Mouse (Mus musculus) fat pad, adult 2 months (tissue): ENCODE data around the gene Acp6.
"Not testable (repeated sequence)": the region's sequence is repeated elsewhere in the genome, so short reads cannot be mapped to it uniquely, and the experiment has no call there.

Source experiments
- DNase-seq: peaks from one replicate; pipeline ENCODE4 v3.0.0-alpha.2; 2011; ENCODE audit warnings: low read depth, low spot score; ENCODE audit errors: extremely low read depth

Acp6 gene

GRCm38 (mm10) chr3:97158611-97159508 is at the start of gene Acp6:
Gene Acp6 (plus strand): TSS chr3:97158777.
- no peak for DNase-seq

- no peak for DNase-seq
Measured at GRCm38 (mm10) chr3:97117511-97117910, 41.1 kb upstream of the Acp6 start.

- DNase-seq: no peak
Measured at GRCm38 (mm10) chr3:97118313-97118712, 40.3 kb upstream of the Acp6 start.

- DNase-seq: no peak
Measured at GRCm38 (mm10) chr3:97124193-97124592, 34.4 kb upstream of the Acp6 start.

GRCm38 (mm10) chr3:97129410-97129809 is 29.2 kb upstream of the Acp6 start:
- DNase-seq: no peak

GRCm38 (mm10) chr3:97137666-97138065 is 20.9 kb upstream of the Acp6 start:
- DNase-seq: not testable (repeated sequence)

GRCm38 (mm10) chr3:97151092-97151491 is 7.5 kb upstream of the Acp6 start:
- DNase-seq: no peak

- DNase-seq: no peak
Measured at GRCm38 (mm10) chr3:97156431-97156830, 2.1 kb upstream of the Acp6 start.

- DNase-seq: no peak
Measured at GRCm38 (mm10) chr3:97157308-97157707, 1.3 kb upstream of the Acp6 start.

- no peak for DNase-seq
Measured at GRCm38 (mm10) chr3:97157958-97158599, 498 bp upstream of the Acp6 start.

GRCm38 (mm10) chr3:97159509-97159850 is 903 bp downstream of the Acp6 start:
- DNase-seq: no peak

- DNase-seq: no peak
Measured at GRCm38 (mm10) chr3:97159986-97160385, 1.4 kb downstream of the Acp6 start.

- peak; percentile 95 for DNase-seq
Measured at GRCm38 (mm10) chr3:97160908-97161307, 2.3 kb downstream of the Acp6 start.

GRCm38 (mm10) chr3:97161773-97162172 is 3.2 kb downstream of the Acp6 start:
- no peak for DNase-seq

GRCm38 (mm10) chr3:97164477-97164876 is 5.9 kb downstream of the Acp6 start:
- no peak for DNase-seq

- no peak for DNase-seq
Measured at GRCm38 (mm10) chr3:97167126-97167525, 8.5 kb downstream of the Acp6 start.

GRCm38 (mm10) chr3:97171531-97171930 is 13.0 kb downstream of the Acp6 start:
- DNase-seq: no peak

- no peak for DNase-seq
Measured at GRCm38 (mm10) chr3:97172231-97172630, 13.7 kb downstream of the Acp6 start.

GRCm38 (mm10) chr3:97172632-97173031 is 14.1 kb downstream of the Acp6 start:
- no peak for DNase-seq

GRCm38 (mm10) chr3:97178885-97179284 is 20.3 kb downstream of the Acp6 start:
- no peak for DNase-seq

GRCm38 (mm10) chr3:97180527-97180926 is 21.9 kb downstream of the Acp6 start:
- no peak for DNase-seq

GRCm38 (mm10) chr3:97183810-97184209 is 25.2 kb downstream of the Acp6 start:
- no peak for DNase-seq
